Mouse (Mus musculus): Measurements from ENCODE around the gene Fam189b.

Fam189b gene

GRCm38 (mm10) chr3:89227307-89228179 is 44.6 kb downstream of the Fam189b start:
- peak; percentile 75 to 76 for DNase-seq (ENCODE audit: low read depth in 2 of 2, low spot score in 2 of 2)

- DNase-seq (ENCODE audit: low read depth in 2 of 2, low spot score in 2 of 2), result peak; percentile 73 to 82
Measured at GRCm38 (mm10) chr3:89228180-89228549, 45.2 kb downstream of the Fam189b start.

- no peak for DNase-seq (ENCODE audit: low read depth in 2 of 2, low spot score in 2 of 2)
Measured at GRCm38 (mm10) chr3:89228836-89229235, 45.9 kb downstream of the Fam189b start, which contains the start of gene Muc1. Muc1 (plus strand) TSS chr3:89229057.

GRCm38 (mm10) chr3:89229276-89229675 is 46.3 kb downstream of the Fam189b start:
- no peak for DNase-seq (ENCODE audit: low read depth in 2 of 2, low spot score in 2 of 2)

GRCm38 (mm10) chr3:89230561-89230960 is 47.6 kb downstream of the Fam189b start:
- DNase-seq (ENCODE audit: low read depth in 2 of 2, low spot score in 2 of 2), result no peak

- no peak for DNase-seq (ENCODE audit: low read depth in 2 of 2, low spot score in 2 of 2)
Measured at GRCm38 (mm10) chr3:89231345-89231744, 48.4 kb downstream of the Fam189b start.

GRCm38 (mm10) chr3:89231772-89232275 is 48.9 kb downstream of the Fam189b start:
- no peak for DNase-seq (ENCODE audit: low read depth in 2 of 2, low spot score in 2 of 2)

- no peak for DNase-seq (ENCODE audit: low read depth in 2 of 2, low spot score in 2 of 2)
Measured at GRCm38 (mm10) chr3:89232614-89233013, 49.7 kb downstream of the Fam189b start.

GRCm38 (mm10) chr3:89233562-89234110 is 50.7 kb downstream of the Fam189b start:
- no peak for DNase-seq (ENCODE audit: low read depth in 2 of 2, low spot score in 2 of 2)

- DNase-seq (ENCODE audit: low read depth in 2 of 2, low spot score in 2 of 2), result no peak
Measured at GRCm38 (mm10) chr3:89236516-89236915, 53.6 kb downstream of the Fam189b start.

GRCm38 (mm10) chr3:89237682-89238081 is 54.7 kb downstream of the Fam189b start:
- DNase-seq (ENCODE audit: low read depth in 2 of 2, low spot score in 2 of 2), result no peak

GRCm38 (mm10) chr3:89238494-89238893 is 55.6 kb downstream of the Fam189b start:
- DNase-seq (ENCODE audit: low read depth in 2 of 2, low spot score in 2 of 2), result no peak
